Mouse (Mus musculus): ENCODE measurements around the gene Ppp1r12b. TPM values are rescaled to one million over a fixed set of nuclear protein-coding genes. Genes with fewer than 3 reads are reported as not detected.
A peak's percentile ranks its signal among the peaks of the same experiment; 100 is the strongest.

Gene Ppp1r12b
- polyA plus RNA-seq, 1 experiment = 16.0 TPM

DNA sequence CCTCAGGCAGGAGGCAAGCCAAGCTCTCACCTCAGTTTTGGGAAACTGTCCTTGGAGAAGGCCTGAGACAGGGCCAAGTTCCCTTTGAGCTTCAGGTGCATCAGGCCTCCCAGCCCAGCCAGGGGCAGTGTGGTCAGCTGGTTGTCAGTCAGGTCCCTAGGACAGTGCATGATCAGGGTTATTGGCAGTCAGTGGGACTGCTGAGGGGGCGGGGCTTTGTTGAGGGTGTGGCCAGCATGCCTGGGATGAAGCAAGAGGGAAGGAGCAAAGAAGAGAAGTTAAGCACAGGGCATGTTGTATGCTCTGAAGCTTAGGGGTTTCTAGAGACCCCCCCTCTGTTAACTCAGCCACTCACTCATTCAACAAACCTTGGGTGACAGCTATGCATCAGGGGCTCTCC lies 40.2 kb upstream of the Ppp1r12b start:
- no peak overlapping the region for H3K27ac ChIP-seq (ENCODE audit: control insufficient read depth, insufficient read depth, low read length)
- no peaks in the 10 kb centered on the region for H3K36me3 ChIP-seq (ENCODE audit: control insufficient read depth, insufficient read depth, low read length)
- DNase-seq = no peak
- WGBS = 78% methylated on average over 1 of the region's 1 CpGs
- TF ChIP-seq CTCF (IDR thresholded peaks at IDR 0.05; ENCODE audit: borderline replicate concordance, control insufficient read depth, extremely low read depth, insufficient read depth, low read length, poor library complexity) (no peak), POLR2A (IDR thresholded peaks at IDR 0.05; ENCODE audit: control insufficient read depth, extremely low read depth, insufficient read depth, low read length, poor library complexity) (no peak)
- no peaks in the 10 kb centered on the region for H3K27me3 ChIP-seq (ENCODE audit: control insufficient read depth, insufficient read depth, low read length)
- peaks cover 13% of the 10 kb centered on the region for H3K4me1 ChIP-seq (replicated peaks; ENCODE audit: control insufficient read depth, insufficient read depth, low read length)
- no peak overlapping the region for H3K4me3 ChIP-seq (ENCODE audit: control insufficient read depth, insufficient read depth, low read length)

DNA sequence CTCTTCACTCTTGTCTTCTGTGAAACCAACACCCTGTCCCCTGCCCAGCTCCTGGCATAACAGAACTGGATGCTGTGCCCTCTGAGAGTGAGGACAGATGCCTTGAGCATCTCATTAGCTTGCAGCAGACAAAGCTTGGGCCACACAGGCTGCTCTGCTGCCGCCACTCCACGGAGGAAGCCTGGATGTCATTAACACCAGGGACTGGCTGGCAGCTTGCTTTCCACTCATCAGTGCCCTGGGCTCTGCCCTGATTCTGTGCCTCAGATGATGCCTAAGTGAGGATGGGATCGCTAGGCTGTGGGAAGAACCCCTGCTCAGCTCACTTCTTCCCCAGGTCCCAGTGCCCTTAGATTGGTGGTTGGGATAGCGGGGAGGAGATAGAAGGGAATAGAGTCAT lies 39.7 kb upstream of the Ppp1r12b start:
- H3K4me3 ChIP-seq (ENCODE audit: control insufficient read depth, insufficient read depth, low read length) = no peak overlapping the region
- no peaks in the 10 kb centered on the region for H3K36me3 ChIP-seq (ENCODE audit: control insufficient read depth, insufficient read depth, low read length)
- TF ChIP-seq POLR2A (IDR thresholded peaks at IDR 0.05; ENCODE audit: control insufficient read depth, extremely low read depth, insufficient read depth, low read length, poor library complexity) (no peak), CTCF (IDR thresholded peaks at IDR 0.05; ENCODE audit: borderline replicate concordance, control insufficient read depth, extremely low read depth, insufficient read depth, low read length, poor library complexity) (no peak)
- WGBS = 92% methylated on average over 4 of the region's 4 CpGs
- H3K4me1 ChIP-seq (replicated peaks; ENCODE audit: control insufficient read depth, insufficient read depth, low read length) = peaks cover 10% of the 10 kb centered on the region
- H3K27ac ChIP-seq (ENCODE audit: control insufficient read depth, insufficient read depth, low read length) = no peak overlapping the region
- no peaks in the 10 kb centered on the region for H3K27me3 ChIP-seq (ENCODE audit: control insufficient read depth, insufficient read depth, low read length)
- no peak for DNase-seq

DNA sequence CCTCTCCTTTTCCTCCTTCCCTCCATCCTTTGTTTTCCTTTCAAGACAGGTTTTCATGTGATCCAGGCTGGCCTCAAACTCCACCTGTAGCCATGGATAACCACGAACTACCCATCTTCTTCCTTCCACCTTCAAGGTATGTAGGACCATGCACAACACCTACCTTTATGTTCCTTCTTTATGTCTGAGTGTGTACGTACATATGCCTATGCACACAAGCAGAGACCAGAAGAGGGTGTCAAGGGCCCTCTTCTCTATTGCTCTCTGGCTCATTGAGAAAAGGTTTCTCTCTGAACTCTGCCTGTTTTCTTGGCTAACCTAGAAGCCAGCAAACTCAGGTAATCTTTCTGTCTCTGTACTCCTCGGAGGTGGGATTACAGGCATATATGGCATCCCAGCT lies 39.0 kb upstream of the Ppp1r12b start:
- no peak overlapping the region for H3K27ac ChIP-seq (ENCODE audit: control insufficient read depth, insufficient read depth, low read length)
- DNase-seq = no peak
- H3K4me3 ChIP-seq (ENCODE audit: control insufficient read depth, insufficient read depth, low read length) = no peak overlapping the region
- 97% methylated on average over 3 of the region's 3 CpGs for WGBS
- TF ChIP-seq CTCF (IDR thresholded peaks at IDR 0.05; ENCODE audit: borderline replicate concordance, control insufficient read depth, extremely low read depth, insufficient read depth, low read length, poor library complexity) = no peak
- no peak for TF ChIP-seq POLR2A (IDR thresholded peaks at IDR 0.05; ENCODE audit: control insufficient read depth, extremely low read depth, insufficient read depth, low read length, poor library complexity)
- H3K27me3 ChIP-seq (ENCODE audit: control insufficient read depth, insufficient read depth, low read length) = no peaks in the 10 kb centered on the region
- H3K36me3 ChIP-seq (ENCODE audit: control insufficient read depth, insufficient read depth, low read length) = no peaks in the 10 kb centered on the region
- peaks cover 10% of the 10 kb centered on the region for H3K4me1 ChIP-seq (replicated peaks; ENCODE audit: control insufficient read depth, insufficient read depth, low read length)

DNA sequence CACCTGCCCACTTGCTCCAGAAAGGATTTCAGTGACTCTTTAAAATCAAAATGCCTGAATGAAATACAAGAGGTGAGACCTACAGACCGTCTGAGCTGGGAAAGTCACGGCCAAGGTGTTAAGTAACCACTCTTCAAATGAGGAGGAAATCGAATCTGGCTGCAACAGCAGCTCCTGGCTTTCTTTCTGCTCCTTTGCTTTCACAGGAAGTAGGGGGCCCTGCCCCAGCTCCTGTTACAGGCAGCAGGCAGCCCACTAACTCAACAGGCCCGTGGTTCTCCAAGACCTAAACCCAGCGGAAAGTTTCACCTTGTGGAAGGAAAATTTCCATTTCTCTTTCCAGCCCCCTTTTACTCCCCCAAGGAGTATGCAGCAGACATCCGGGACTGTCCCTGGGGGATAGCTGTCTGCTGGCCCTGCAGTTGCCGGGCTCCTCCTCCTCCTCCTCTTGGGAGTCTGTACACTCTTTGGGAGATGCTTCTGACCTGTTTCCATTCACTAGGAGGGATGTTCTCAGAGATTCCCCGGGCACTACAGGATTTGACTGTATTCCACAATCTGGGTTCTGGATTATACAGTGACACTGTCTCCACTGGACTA lies 36.4 kb upstream of the Ppp1r12b start:
- Histone ChIP-seq H3K27me3 (ENCODE audit: control insufficient read depth, insufficient read depth, low read length) (no peaks in the 10 kb centered on the region; the same call in 1 of the 2 replicates), H3K27ac (ENCODE audit: control insufficient read depth, insufficient read depth, low read length) (no peak overlapping the region), H3K4me3 (ENCODE audit: control insufficient read depth, insufficient read depth, low read length) (no peak overlapping the region), H3K36me3 (ENCODE audit: control insufficient read depth, insufficient read depth, low read length) (no peaks in the 10 kb centered on the region), H3K4me1 (replicated peaks; ENCODE audit: control insufficient read depth, insufficient read depth, low read length) (peaks cover 17% of the 10 kb centered on the region)
- no peak for TF ChIP-seq POLR2A (IDR thresholded peaks at IDR 0.05; ENCODE audit: control insufficient read depth, extremely low read depth, insufficient read depth, low read length, poor library complexity)
- no peak for TF ChIP-seq CTCF (IDR thresholded peaks at IDR 0.05; ENCODE audit: borderline replicate concordance, control insufficient read depth, extremely low read depth, insufficient read depth, low read length, poor library complexity)
- DNase-seq = no peak
- WGBS = 43% methylated on average over 8 of the region's 8 CpGs

DNA sequence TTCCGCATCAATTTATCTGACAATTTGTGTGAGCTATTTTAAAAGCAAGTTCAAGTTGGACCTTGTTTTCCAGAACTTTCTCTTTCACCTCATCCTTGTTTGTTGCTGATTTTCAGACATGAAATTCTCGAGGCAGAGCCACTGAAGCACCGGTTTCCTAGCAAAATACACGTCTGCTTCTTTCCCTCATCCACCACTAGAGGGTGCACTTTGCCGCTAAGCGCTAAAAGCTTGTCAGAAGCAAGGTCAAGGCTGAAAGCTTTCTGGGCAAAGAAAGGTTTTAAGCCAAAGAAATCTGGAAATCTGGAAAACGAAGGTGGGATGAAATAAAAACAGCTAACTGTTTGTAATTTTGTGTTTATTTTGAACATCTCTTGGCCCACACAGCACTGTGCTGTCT lies 33.6 kb upstream of the Ppp1r12b start:
- Histone ChIP-seq H3K27ac (ENCODE audit: control insufficient read depth, insufficient read depth, low read length) (no peak overlapping the region), H3K36me3 (ENCODE audit: control insufficient read depth, insufficient read depth, low read length) (no peaks in the 10 kb centered on the region), H3K27me3 (ENCODE audit: control insufficient read depth, insufficient read depth, low read length) (no peaks in the 10 kb centered on the region; the same call in 1 of the 2 replicates), H3K4me1 (replicated peaks; ENCODE audit: control insufficient read depth, insufficient read depth, low read length) (peaks cover 17% of the 10 kb centered on the region), H3K4me3 (ENCODE audit: control insufficient read depth, insufficient read depth, low read length) (no peak overlapping the region)
- WGBS = 7% methylated on average over 7 of the region's 7 CpGs
- TF ChIP-seq CTCF (IDR thresholded peaks at IDR 0.05; ENCODE audit: borderline replicate concordance, control insufficient read depth, extremely low read depth, insufficient read depth, low read length, poor library complexity) (no peak), POLR2A (IDR thresholded peaks at IDR 0.05; ENCODE audit: control insufficient read depth, extremely low read depth, insufficient read depth, low read length, poor library complexity) (no peak)
- peak; percentile 76 for DNase-seq

DNA sequence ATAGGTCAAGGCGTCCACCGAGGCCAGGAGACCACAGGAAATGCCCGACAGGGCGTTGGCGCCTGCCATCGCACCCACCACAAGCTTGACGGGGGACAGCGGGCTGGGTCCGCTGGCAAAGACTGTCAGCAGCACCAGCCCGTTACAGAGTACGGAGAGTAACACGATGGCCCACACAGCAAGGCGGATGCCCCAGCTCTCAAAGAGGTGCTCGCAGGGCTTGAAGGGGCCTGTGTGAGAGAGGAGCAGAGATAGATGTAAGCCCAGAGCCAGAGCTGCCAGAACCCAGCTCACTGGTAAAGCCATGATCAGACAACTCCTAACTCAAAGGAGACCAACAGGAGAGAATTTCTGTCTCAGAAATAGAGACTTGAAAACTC lies 32.2 kb upstream of the Ppp1r12b start:
- no peak for TF ChIP-seq CTCF (IDR thresholded peaks at IDR 0.05; ENCODE audit: borderline replicate concordance, control insufficient read depth, extremely low read depth, insufficient read depth, low read length, poor library complexity)
- TF ChIP-seq POLR2A (IDR thresholded peaks at IDR 0.05; ENCODE audit: control insufficient read depth, extremely low read depth, insufficient read depth, low read length, poor library complexity) = no peak
- Histone ChIP-seq H3K27me3 (ENCODE audit: control insufficient read depth, insufficient read depth, low read length) (no peaks in the 10 kb centered on the region; the same call in 1 of the 2 replicates), H3K4me3 (ENCODE audit: control insufficient read depth, insufficient read depth, low read length) (0 out of 2 replicates have a peak overlapping the region, but pooled peaks have one; percentile 2), H3K4me1 (replicated peaks; ENCODE audit: control insufficient read depth, insufficient read depth, low read length) (peaks cover 17% of the 10 kb centered on the region), H3K36me3 (ENCODE audit: control insufficient read depth, insufficient read depth, low read length) (no peaks in the 10 kb centered on the region), H3K27ac (ENCODE audit: control insufficient read depth, insufficient read depth, low read length) (no peak overlapping the region)
- DNase-seq = no peak
- 18% methylated on average over 14 of the region's 14 CpGs for WGBS
